Mouse (Mus musculus) cerebellum, postnatal 14 days (tissue): ENCODE data around the gene Acadl.
A peak's percentile ranks its signal among the peaks of the same experiment; 100 is the strongest.

ENCODE experiments used
- DNase-seq, 2 experiments: peaks; one replicate each; pipeline ENCODE4 v3.0.0; 2021; ENCODE audit warnings: mixed read lengths in 2 of 2

Acadl gene

DNA sequence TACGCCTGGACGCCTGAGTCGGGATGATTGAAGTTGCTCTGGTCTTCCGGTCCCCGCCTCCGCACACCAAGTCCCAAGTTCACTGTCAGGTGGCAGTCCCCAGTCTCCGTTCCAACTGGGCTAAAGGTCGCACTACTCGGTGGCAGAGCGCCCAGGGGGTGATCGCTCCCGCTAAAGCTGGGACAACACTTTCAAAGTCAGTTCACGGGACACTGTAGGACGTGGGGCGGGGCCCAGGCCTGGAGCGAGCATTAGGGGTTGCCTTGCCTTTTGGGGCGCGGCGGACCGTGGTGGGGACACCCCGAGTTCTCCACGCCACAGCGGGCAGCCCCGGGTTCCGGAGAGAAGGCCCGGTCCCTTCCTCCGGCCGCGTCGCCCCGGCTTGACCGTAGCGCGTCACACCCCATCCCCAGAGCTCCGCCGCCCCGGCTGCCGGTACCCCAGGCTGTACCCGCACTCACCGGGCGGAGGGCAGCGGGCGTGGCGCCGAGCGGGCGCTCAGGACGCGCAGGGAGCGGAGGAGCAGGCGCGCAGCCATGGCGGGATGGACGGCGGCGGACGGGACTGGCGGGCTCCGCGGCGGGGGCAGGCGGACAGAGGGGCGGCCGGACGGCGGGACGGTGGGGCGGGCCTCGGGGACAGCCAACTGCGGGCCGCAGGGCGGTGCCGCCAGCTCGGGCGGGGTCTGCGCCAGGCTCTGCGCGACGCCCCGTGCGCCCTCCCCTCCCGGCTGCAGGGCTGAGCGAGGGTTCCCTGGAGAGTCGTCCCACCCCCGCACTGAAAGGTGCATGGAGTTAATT lies at the start of gene Acadl:
Gene Acadl (minus strand): TSS at position 566 of the 800 bp plus-strand sequence.
- DNase-seq: peak; percentile 58 to 62

DNA sequence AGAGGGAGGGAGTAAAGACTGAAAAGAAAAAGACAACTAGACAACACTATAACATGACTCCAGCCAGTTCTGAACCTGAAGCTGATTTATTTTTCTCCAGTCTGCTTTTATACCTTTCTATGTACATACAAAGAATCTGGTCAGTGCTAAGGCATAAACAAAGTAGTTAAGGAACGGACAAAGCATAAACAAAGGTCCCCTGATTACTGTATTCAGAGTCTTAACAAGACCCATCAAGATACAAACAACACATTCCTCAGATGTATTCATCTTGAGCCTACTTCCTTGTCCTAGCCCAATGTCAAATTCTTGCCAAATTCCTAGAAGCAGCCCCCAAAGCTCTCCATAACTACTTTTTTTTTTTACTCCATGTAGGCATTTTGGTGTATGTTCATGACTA lies 49.2 kb upstream of the Acadl start:
- DNase-seq: no peak

DNA sequence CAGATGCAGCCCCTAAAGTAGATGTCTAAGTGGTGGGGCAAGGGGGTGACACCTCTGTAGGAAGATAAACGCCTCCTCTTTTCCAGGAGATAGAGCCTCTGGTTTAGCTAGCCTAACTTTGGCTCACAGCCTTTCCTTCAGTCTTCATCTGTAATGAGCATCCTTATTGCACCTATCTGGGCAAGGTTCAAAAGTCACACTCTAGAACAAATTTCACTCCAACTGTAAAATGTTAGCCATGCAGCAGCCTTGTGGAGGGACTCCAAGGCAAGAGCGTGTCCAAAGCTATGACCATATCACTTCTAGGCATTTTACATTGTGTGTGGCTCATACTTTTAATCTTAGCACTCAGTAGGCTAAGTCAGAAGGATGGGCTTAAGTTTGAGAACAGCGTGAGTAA lies 39.5 kb upstream of the Acadl start:
- no peak for DNase-seq

DNA sequence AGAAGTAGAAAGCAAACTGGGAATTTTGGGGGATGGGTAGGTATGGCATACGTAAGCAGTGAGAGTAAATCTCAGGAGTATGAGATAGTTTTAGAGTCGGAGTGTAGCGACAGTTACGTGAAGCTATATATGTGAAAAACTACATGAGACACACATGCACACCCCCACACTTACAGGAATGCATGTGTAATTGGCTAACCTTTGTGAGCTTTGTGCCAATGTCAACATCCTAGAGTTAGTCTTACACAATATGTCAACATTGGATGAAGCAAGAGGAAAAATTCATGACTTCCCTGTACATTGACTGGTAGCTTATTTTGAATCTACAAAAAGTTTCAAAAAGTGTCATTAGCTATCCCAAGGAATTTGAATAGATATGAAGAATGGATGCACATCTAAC lies 37.9 kb upstream of the Acadl start:
- no peak for DNase-seq

DNA sequence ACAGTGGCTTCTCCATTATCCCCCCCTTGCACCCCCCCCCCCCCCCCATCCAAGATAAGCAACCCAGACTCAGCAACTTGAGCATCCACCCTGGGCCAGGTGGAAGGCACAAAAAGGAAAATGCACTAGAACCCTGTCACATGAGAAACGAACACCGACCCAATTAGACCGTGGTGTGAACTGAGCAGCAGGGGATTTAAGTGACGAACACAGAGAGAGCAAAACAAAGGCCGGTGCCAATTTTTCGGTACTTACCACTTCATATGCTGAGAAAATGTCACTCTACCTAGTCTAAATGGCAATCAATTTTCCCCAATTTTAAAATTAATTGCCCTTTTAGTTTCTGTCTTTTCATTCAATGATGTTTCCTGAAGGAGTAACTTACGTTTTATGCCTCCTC lies 35.2 kb upstream of the Acadl start:
- no peak for DNase-seq

DNA sequence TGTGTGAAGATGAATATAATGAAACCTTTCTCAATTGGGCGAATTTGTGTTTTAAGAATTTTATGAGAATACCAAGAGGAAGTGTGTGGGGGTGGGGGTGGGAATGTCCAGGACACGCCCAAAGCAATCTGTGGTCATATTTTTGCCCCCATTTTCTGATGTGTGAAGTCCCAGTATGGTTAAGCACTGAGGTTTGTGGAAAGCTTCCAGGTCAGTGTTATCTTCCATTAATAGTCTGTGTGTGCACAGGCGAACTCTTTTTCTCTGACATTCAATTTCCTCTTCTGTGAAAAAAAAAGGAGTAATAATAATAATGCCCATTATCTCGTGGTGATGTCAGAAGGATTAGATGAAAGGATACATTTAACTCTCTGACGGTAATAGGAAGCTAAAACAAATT lies 33.5 kb upstream of the Acadl start:
- no peak for DNase-seq

DNA sequence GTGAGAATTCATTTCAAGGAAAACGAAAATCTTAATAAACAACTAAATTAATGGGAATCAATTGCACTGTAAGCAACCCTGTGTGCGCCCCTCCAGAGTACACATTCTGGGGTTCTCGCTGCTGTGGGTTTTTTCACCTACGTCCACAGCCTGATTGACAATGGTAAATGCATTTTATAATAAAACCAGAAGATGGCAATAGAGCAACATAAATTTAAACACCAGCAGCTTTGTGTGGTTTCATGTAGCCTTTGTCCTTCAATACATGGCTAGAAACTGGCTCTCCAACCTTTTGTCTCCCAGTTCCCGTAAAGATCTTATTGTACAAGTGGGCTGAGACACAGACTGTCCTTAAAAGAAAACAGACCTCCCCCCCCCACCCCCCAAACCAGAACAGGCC lies 33.0 kb upstream of the Acadl start:
- DNase-seq: peak; percentile 9 to 27

DNA sequence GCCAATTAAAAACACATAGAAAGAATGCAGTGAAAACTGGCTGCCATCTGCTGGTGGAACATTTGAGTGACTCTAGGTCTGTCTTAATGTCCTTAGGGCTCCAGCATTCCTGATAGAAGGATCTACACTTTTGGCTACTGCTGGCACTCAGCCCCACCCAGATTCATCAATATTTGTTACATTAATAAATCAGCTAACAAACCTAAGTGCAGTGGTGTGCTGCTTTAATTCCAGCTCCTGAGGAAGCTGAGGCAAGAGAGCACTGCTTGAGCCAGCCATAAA lies 32.7 kb upstream of the Acadl start:
- DNase-seq: peak; percentile 44 to 55

DNA sequence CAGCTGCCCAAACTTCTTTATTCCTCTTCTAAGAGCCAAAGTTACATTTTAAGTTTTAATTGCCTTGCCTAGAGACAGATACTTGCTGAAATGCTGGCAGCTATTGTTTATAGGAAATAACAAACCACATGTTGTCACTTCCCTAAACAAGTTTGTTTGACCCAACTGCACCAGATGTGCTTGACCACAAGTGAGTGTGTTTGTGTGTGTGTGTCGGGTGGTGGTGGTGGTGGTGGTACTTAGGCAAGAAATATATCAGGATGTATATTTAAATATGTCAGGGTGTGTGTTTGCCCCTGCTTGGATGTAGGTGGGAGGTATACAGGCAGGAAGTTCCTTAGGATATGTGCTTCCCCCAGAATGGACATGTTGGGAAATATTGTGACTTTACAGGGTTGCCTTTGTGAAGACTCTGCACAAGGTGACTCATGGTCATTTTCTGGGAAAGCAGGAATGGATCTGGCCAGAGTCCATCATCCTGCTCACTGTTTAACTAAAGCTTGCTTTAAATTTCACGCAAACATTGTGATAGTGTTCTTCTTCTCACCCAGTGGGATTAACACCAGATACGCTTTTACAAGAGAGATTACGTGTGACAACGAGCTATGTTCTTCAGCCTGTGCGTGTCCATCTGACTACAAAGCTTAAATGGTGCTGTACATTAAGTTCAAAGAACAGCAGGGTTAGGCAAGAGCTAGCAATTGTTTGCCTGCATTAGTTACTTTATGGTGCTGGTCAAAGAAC lies 32.2 kb upstream of the Acadl start:
- no peak for DNase-seq

DNA sequence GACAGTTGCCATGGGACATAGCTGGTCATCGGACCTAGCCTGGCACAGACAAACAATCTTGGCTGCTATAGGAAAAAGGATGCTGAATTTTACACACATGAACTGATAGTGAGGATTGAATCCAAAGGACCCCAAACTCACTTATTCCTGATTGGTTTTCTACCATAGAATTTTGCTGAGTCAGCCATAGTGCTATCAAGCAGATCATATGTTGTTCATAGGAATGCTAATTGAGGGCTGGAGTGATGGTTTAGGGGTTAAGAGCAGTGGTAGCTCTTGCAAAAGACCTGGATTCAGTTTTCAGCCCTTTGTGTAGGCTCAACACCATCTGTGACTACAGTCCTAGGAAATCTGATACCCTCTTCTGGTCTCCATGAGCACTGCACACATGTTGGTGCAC lies 24.1 kb upstream of the Acadl start:
- no peak for DNase-seq

DNA sequence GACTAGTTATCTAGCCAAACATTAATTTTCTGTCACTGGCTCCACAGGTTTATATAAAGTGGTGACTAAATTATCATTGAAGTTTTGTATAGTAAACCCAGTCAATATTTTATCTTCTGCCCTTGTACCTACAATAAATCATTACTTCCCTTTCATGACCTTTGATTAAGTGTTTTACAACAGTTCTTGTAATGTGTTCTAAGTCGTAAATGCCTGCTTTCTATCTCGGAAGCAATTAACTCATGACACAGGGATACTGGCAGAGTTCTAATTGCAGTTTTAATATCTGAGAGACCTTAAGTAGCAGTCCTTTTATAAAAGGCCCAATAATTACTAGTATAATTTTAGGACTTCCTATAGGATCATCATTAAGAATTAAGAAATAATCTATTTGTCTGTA lies 17.1 kb upstream of the Acadl start:
- no peak for DNase-seq

DNA sequence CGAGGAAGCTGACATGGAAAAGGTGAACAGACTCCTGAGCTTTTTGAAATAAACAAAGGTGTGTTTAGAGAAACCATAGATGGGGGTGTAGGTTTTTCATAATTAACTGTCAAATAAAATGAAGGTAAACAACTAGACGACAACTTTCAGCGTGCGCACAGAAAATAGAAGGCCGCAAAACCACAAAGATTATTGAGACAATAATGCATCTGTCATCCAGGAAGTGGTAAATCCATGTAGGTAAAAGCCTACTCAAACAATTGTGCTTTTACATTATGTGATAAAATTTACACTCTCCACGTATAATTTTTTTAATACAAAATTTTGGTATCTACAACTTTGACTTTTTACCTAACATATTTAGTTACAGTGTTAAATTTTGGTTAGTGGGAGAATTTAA lies 11.7 kb upstream of the Acadl start:
- DNase-seq: no peak

DNA sequence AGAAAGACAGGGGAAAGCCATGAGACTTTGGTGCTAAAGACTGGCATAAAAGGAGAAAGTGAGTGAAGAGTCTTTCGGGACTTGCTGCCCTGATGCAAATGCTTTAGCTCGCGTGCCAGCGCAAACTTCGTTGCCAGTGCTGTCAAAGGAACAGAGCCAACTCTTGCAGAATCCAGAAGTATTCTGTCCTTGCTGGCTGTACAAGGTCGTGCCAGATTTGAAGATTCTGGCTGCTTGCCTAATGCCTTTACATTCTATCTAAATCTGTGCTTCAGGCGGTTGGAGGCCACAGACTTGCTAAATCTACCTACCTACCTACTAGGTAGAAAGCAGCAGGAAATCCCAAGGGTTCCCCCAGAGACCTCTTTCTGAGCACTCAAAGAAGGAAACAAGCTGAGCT lies 8.5 kb upstream of the Acadl start:
- DNase-seq: peak; percentile 9 to 16

DNA sequence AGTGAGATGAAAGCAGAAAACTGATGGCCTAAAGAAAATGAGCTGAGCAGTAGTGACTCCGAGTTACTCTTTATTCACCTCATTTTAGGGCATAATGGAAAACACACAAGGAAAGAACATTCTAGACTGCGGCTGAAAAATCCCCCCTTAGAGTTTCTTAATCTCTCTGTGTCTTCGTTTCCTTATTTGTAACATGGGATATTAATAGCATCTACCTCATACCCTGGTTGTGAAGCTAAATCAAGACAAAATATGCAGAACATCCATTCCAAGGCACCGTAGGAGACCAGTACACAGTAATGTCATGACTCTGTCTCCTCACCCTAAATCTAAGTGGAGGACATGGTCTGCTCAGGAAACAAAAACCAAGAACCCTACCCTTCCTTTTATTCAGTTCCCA lies 2.6 kb upstream of the Acadl start:
- DNase-seq: no peak

DNA sequence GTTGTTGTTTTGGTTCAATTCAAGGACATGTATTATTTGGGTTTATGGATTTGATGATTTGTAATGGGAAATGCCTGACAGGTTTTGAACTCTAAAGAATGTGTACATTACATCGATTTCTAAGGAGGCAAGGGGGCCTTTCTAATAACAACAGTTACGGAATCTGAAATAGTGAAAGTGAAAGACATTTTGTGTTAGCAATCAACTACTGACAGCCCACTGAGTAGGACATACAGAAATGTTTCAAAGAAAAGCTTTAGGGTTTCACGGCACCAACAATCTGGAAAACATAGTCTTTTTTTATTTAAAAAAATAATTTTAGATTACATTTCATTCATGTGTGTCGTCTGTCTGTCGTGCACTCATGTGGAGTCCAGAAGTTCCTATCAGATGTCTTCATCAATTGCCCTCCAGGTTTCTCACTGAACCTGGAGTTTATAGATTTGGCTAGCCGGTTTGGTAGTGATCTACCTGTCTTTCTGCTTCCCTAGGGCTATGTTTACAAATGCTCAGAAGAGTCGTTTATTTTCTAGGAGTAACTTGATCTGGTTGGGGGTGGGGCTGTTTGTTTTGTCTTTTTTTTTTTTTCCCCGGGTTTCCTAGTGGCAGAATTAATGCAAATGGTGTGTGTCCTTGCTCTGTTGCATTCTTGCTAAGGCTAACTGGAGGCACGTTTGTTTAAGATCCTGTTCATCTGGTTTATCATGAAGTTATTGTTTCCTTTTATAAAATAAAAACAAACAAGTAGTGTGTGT lies 841 bp upstream of the Acadl start:
- no peak for DNase-seq

DNA sequence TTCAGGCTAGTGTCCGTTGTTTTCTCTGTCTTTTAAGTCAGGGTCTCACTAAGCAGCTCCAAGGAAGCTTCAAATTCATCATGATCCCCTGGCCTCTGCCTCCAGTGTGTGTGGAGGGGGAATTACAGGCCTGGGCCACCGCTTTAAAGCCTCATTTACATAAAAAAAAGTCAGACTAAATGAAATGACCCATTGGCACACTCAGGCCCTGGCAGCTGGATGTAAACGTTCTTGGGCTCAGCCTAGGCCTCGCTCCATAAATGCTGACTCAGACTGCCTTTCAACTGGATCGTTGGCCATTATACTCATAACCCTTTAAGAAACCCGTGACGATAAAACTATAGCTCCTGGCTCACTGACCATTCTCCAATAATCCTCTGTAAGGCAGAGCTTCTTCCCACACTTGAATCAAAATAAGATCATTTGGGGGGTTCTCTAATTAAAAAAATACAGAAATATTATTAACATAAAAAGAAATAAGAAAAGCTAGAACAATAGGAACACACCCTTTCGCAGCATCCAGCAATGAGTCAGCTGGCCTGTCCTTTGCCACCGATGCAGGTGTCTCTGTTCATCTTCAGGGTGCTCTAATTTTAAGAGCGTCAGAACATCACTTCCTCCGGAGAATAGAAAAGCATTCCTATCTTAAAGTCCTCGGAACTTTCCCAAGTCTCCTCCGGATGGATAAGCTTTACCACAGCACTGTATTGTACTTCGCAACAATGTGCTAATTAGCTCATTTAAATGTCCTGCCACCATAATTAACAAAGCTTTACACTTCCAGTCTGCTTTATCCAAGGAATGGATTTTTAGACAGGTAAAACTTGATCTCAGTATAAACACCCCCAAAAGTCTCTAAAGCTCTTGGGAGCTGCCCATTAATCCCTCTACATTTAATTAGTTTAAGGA lies 1.1 kb downstream of the Acadl start:
- no peak for DNase-seq

DNA sequence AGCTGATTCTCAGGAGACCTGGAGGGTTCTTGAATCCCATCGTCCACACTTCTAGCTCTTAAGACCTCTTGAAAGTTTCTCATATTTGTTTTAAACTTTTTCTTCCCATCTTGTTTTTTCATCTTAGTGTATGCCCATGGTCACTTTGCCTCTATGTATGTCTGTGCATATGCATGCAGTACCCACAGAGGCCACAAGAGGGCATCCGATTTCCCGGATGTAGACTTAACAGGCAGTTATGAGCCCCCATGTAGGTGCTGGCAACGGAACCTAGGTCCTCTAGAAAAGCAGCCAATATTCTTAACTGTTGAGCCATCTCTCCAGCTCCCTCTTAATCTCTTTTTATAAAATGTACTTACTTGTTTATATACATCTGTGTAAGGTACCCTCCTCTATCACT lies 15.6 kb downstream of the Acadl start:
- DNase-seq: peak; percentile 5 to 28

DNA sequence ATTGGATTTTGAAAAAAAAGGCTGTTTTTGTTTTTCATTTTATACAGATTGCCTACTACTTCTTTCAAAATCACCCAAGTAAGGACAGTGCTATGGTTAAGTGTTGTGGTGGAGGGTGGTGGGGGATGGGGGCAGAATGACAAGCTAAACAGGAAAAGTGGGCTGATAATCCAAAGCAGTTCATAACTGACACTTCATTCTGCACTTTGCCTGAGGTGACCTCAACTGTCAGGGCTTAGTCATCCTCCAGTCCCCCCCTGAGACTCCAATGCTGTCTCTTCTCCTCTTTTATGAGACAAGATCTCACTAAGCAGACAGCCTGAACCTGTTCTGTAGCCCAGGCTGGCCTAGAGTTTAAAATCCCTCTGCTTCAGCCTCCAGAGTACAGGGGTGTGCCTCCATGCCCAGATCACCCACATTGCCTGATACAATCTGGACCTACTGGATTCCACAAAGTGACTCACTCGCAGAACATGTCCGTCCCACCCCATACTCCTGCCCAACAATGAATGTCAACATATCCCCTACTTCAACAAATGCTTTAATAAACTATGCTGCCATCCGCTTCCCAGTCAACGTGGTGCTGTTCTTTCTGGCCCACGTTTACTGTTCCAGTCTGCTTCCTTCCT lies 17.3 kb downstream of the Acadl start:
- DNase-seq: no peak

DNA sequence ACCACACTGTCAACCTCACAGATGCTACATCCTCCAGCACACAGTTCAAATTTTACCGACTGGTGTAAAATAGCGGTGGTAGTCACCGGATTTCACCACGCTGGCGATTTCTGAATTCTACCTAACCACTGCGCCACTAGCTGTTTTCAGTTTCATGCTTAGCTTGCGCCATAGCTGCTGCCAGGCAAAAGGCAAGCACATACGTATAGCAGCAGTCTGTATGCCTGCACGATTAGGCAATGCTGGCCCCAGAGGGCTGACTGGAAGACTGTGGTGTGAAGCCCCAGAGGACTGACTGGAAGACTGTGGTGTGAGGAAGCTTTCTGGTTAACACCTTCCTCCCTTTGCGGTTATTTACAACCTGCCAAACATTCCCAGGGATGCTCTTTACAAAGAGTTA lies 21.1 kb downstream of the Acadl start:
- no peak for DNase-seq

DNA sequence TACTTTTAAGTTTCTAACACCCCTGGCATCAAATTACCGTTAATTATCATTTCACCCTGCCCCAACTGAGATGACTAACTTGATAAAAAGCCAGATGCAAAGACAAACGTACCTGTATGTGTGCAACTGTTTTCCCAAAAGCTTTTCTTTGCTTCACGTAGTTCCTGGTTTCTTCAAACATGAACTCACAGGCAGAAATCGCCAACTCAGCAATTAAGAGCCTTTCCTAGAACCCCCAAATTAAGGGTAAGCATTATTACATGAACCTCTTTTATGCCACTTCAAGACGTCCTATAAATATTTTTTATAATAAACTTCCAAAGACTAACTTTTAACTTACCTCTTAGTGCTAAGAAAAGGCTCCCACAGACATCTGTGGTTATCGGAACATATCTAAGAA lies 21.6 kb downstream of the Acadl start:
- DNase-seq: no peak

DNA sequence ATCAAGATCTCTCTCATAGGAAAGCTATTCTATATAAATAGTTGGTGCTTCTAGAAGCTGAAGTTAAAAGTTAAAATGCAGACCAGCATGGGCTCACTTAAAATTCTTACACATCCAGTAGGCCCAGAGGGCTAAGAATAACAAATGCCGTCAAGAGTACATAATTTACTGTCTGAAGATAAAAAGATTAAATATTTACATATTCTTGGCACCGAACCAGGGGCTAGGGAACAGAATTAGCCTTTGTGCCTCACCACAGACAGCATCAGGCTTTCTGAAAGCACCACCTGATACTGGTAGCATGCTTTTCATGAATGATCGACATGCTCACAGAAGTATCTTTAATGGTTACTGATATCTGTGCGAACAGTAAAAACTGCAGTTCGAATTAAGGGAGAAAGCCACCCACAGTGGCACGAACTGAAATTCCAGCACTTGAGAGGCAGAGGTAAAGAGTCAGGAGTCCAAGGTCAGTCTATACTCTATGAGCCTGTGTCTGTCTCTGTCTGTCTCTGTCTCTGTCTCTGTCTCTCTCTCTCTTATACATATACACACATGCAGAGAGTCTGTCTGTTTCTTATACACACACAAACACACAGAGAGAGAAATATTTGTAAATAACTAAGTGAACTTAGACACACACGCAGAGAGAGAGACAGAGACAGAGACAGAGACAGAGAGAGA lies 23.2 kb downstream of the Acadl start:
- DNase-seq: no peak

DNA sequence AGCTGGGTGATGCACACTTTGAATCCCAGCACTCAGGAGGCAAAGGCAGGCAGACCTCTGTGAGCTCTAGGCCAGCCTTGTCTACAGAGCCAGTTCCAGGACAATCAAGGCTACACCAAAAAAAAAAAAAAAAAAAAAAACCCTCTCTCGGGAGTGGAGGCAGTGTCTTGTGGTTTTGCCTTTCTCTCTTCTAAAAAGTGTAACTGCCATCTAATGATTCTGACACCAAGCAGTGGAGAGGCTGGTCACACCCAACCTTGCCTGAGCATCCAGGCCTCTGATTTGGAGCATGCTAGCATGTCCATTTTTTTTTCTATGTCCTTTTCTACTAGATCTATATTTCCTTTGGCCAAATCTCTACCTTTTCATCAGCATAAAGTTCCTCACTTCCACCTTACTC lies 23.9 kb downstream of the Acadl start:
- DNase-seq: no peak
